Mouse (Mus musculus) heart, postnatal 0 days (tissue): ENCODE data around the gene Stk10. TPM values are rescaled to one million over a fixed set of nuclear protein-coding genes. Genes with fewer than 3 reads are reported as not detected.

Source experiments
- ATAC-seq: fragments of 200-750 bp; cut with Nextera tagmentation; 2 replicates; pipeline ENCODE4 v1.8.0; 2017; ENCODE audit warnings: low read depth, moderate number of reproducible peaks, moderate library complexity; ENCODE audit not compliant: insufficient read depth
- DNase-seq: peaks from one replicate; pipeline ENCODE4 v3.0.0-alpha.2; 2016; ENCODE audit warnings: low spot score
- H3K27ac ChIP-seq: fragments of 300-500 bp; sonication (generic); 2 replicates; pipeline ENCODE4 v1.5.1; 2014; ENCODE audit warnings: low read depth, mild to moderate bottlenecking
- H3K27me3 ChIP-seq: fragments of 300-500 bp; sonication (generic); 2 replicates; pipeline ENCODE4 v1.6.1; 2014; ENCODE audit warnings: low read length, mixed read lengths; ENCODE audit not compliant: control insufficient read depth, insufficient read depth
- H3K36me3 ChIP-seq: fragments of 300-500 bp; sonication (generic); replicated peaks from 2 replicates; pipeline ENCODE4 v1.6.1; 2014; ENCODE audit warnings: low read length, mixed read lengths; ENCODE audit not compliant: control insufficient read depth, insufficient read depth
- H3K4me1 ChIP-seq: fragments of 300-500 bp; sonication (generic); 2 replicates; pipeline ENCODE4 v1.6.1; 2014; ENCODE audit warnings: antibody characterized with exemption; ENCODE audit not compliant: control insufficient read depth, insufficient read depth
- H3K4me2 ChIP-seq: fragments of 300-500 bp; sonication (generic); 2 replicates; pipeline ENCODE4 v1.6.1; 2014; ENCODE audit warnings: low read depth, mild to moderate bottlenecking, low read length, moderate library complexity
- H3K4me3 ChIP-seq: fragments of 300-500 bp; sonication (generic); 2 replicates; pipeline ENCODE4 v1.5.1; 2014; ENCODE audit warnings: low read depth, low read length
- H3K9ac ChIP-seq: fragments of 300-500 bp; sonication (generic); replicated peaks from 2 replicates; pipeline ENCODE4 v1.6.1; 2014; ENCODE audit warnings: low read depth, low read length, mixed read lengths
- H3K9me3 ChIP-seq: fragments of 300-500 bp; sonication (generic); replicated peaks from 2 replicates; pipeline ENCODE4 v1.6.1; 2016; ENCODE audit warnings: low read length; ENCODE audit not compliant: control insufficient read depth
- CTCF ChIP-seq: IDR thresholded peaks from 2 replicates; pipeline ENCODE4 v1.5.1; 2016; ENCODE audit warnings: antibody characterized with exemption, control low read depth, low read depth
- EP300 ChIP-seq: IDR thresholded peaks from 2 replicates; pipeline ENCODE4 v1.6.1; 2016; ENCODE audit warnings: antibody characterized with exemption, low read depth
- WGBS: fragments of 180-500 bp; shearing (Covaris S2); extraction: QIAGEN DNeasy Blood & Tissue Kit; methylation state at CpG from one replicate; pipeline ENCODE4 v1.1.7; 2014; 5-methylcytosine and 5-hydroxymethylcytosine counted together
- polyA plus RNA-seq: library from polyadenylated mRNA; unstranded; fragments of >200 nt; fragmentation: Nextera tagmentation; extraction: Ambion mirVana; gene quantifications from 2 replicates; pipeline ENCODE4 v1.2.1, GENCODE M21; 2015
- total RNA-seq: library from RNA; depleted of rRNA; stranded (reverse); fragments of >200 nt; gene quantifications from 2 replicates; pipeline ENCODE4 v1.2.3, GENCODE M21; 2014; ENCODE audit warnings: low replicate concordance

Gene Stk10
- total and polyA plus RNA-seq, 2 experiments from 2014 or later = 1.6 to 4.3 TPM

DNA sequence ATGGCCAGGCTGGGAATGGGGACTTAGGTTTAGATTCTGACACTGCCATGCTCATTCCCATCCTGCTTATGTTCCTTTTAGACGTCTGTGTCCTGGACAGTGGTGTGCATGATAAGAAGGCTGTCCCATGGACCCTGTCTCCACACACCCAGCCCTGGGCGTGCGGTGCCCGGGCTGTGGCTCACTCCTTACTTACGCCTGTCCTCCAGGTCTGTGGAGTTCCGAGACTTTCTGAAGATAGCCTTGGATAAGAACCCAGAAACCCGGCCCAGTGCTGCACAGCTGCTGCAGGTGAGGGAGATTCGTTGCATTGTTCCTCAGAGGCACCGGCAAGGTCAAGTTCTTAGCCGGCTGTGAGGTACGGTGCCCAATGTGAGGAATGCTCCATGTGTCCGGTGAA, 56.1 kb downstream of the Stk10 start:
- H3K4me2 ChIP-seq = no peak overlapping the region
- H3K9ac ChIP-seq = no peak overlapping the region
- H3K4me3 ChIP-seq = no peak overlapping the region
- H3K9me3 ChIP-seq = no peaks in the 10 kb centered on the region
- no peaks in the 10 kb centered on the region for H3K27me3 ChIP-seq
- DNase-seq (no peak), ATAC-seq (no peak)
- 91% methylated on average over 12 of the region's 12 CpGs for WGBS
- no peaks in the 10 kb centered on the region for H3K36me3 ChIP-seq
- no peak overlapping the region for H3K27ac ChIP-seq
- H3K4me1 ChIP-seq = no peaks in the 10 kb centered on the region
- TF ChIP-seq CTCF (no peak), EP300 (no peak)

DNA sequence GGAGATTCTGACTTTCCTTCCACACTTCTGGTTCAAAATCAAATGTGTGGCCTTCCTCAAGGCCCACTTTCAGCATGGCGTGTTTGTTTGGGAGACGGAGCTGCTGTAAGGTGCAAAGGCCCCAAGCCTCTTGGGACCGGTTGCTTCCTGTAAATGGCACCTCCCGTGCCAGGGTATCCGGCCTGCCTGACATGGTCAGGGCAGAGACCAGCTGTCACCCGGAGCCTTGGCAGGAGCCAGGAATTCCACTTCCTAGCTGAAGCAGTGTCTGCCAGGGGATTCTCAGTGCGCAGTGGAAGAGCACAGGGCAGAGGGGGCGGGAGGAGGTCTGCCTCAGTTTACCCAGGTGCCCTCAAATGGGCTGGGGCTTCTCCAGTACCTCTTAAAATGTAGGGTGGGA, 56.7 kb downstream of the Stk10 start:
- no peak for DNase-seq
- WGBS = 78% methylated on average over 8 of the region's 8 CpGs

DNA sequence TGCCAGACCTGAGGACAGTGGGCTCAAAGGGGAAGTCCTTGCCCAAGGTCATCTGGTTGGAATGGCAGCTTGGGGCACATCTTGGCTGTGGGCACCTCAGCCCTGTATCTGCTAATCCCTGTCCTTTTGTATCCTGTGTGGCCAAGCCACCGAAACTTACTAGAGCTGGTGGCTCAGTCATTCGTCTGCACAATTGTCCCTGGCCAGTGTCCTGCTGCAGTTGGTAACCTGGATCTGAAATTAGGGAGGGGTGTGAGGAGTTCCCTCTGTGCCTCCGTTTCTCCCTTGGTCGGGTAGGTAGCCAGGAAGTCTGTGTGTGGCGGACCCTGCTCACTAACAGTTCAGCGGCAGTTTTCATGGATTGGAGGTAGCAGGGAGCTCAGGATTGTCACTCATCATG, 57.1 kb downstream of the Stk10 start:
- Histone ChIP-seq H3K36me3 (no peaks in the 10 kb centered on the region), H3K4me3 (no peak overlapping the region), H3K9me3 (no peaks in the 10 kb centered on the region), H3K27ac (no peak overlapping the region), H3K9ac (no peak overlapping the region), H3K4me1 (no peaks in the 10 kb centered on the region), H3K27me3 (no peaks in the 10 kb centered on the region), H3K4me2 (no peak overlapping the region)
- ATAC-seq = no peak
- 75% methylated on average over 4 of the region's 6 CpGs for WGBS
- TF ChIP-seq CTCF (no peak), EP300 (no peak)
- no peak for DNase-seq

More for the DNA sequence above, 56.7 kb downstream of the Stk10 start:
- Histone ChIP-seq H3K4me3 (no peak overlapping the region), H3K4me2 (no peak overlapping the region), H3K4me1 (no peaks in the 10 kb centered on the region), H3K27ac (no peak overlapping the region), H3K27me3 (no peaks in the 10 kb centered on the region), H3K9ac (no peak overlapping the region), H3K9me3 (no peaks in the 10 kb centered on the region), H3K36me3 (no peaks in the 10 kb centered on the region)
- TF ChIP-seq CTCF (no peak), EP300 (no peak)
- ATAC-seq = no peak

DNA sequence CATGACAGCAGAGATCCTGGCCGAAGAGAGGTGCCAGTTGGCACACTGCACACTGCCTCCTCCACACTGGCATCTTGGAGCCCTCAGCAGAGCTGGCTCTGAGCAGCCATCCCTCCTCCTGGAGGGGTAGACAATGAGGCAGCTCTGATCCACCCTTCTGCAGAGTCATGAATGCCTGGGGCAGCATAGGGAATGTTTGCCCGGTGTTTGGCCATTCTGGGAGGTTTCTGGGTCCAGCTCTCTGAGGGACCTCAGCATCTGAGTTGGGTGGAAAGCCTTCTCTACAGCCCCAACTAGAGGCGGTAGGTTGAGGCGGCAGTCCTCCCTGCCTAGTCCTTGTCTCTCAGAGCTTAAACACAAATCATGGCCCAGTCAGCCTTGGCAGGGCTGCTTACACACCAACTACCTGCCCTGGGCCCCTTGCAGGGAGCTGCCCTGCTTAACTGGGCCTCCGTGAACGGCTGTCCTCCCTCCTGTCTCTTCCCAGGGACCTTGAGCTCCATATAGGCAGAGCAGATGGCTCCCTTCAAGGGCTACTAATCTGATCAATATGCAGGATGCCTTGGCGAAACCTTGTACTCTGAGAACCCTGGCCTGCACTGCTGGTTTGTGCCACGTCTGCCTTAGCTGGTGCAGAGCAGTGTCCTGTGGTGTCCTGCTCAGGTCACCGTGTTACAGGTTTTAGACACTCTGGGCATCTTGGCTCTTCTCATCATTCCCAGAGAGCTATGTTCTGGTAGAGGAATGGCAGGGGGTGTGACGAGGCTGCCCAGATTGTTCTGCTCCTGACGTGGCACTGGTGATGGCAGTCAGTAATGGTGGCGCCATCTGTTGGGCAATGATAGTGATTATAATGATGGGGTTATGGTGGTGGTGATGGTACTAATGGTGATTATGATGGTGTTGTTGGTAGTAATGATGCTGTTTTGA, 59.1 kb downstream of the Stk10 start:
- no peaks in the 10 kb centered on the region for H3K9me3 ChIP-seq
- DNase-seq (no peak), ATAC-seq (no peak)
- H3K4me3 ChIP-seq = no peak overlapping the region
- WGBS = 77% methylated on average over 12 of the region's 12 CpGs
- no peaks in the 10 kb centered on the region for H3K4me1 ChIP-seq
- no peak overlapping the region for H3K9ac ChIP-seq
- H3K36me3 ChIP-seq = no peaks in the 10 kb centered on the region
- H3K27ac ChIP-seq = no peak overlapping the region
- no peak overlapping the region for H3K4me2 ChIP-seq
- no peaks in the 10 kb centered on the region for H3K27me3 ChIP-seq
- TF ChIP-seq EP300 (no peak), CTCF (peak; percentile 44)

DNA sequence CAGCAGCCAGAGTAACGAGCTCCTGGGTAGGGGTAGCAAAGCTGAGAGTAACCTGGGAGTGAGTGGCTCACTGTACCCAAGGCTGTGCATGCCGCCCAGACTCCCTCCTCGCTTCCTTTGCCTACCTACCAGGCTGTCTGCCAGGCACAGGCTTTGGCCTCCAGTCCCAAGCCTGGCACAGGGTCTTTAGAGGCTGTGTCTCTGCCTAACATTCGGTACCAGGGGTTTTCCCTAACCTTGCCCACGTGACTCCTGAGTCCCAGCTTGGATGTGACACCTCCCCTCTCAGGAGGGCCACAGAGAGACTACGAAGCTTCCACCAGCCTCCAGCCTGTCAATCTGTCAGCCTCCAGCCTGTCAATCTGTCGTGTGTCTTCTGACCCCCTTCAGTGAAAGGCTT, 60.0 kb downstream of the Stk10 start:
- TF ChIP-seq CTCF (no peak), EP300 (no peak)
- no peaks in the 10 kb centered on the region for H3K36me3 ChIP-seq
- DNase-seq (no peak), ATAC-seq (no peak)
- no peaks in the 10 kb centered on the region for H3K9me3 ChIP-seq
- H3K4me2 ChIP-seq = no peak overlapping the region
- no peak overlapping the region for H3K4me3 ChIP-seq
- H3K9ac ChIP-seq = no peak overlapping the region
- 69% methylated on average over 7 of the region's 7 CpGs for WGBS
- H3K27me3 ChIP-seq = no peaks in the 10 kb centered on the region
- H3K4me1 ChIP-seq = no peaks in the 10 kb centered on the region
- H3K27ac ChIP-seq = no peak overlapping the region
